Mouse (Mus musculus): ENCODE data around the gene Scrg1. TPM values are rescaled to one million over a fixed set of nuclear protein-coding genes. Genes with fewer than 3 reads are reported as not detected.
"Not testable (repeated sequence)": the region's sequence is repeated elsewhere in the genome, so short reads cannot be mapped to it uniquely, and the experiment has no call there.

Scrg1 gene
- total RNA-seq, 2 experiments from 2014 or later: 35.3 to 52.0 TPM

DNA sequence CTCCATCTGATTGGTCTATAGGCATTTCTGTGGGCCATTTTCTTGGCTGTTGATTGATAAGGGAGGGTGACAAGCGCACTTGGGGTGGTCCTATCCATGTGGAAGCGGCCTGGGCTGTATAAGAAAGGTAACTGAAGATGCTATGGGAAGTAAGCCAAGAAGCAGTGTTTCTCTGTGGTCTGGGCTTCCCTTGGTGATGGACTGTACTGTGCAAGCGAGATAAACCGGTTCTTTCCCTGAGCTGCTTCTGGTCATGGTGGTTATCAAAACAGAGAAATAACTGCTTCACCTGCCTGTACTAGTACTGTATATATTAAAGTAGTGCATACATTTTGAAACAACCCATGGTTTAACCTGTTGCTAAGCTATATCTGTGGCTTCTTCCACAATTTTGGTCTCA lies 36.1 kb downstream of the Scrg1 start:
- DNase-seq (ENCODE audit: extremely low spot score in 1 of 2, low spot score in 2 of 2): no peak
- intact Hi-C loops (cut with DNase I): no loop called here

DNA sequence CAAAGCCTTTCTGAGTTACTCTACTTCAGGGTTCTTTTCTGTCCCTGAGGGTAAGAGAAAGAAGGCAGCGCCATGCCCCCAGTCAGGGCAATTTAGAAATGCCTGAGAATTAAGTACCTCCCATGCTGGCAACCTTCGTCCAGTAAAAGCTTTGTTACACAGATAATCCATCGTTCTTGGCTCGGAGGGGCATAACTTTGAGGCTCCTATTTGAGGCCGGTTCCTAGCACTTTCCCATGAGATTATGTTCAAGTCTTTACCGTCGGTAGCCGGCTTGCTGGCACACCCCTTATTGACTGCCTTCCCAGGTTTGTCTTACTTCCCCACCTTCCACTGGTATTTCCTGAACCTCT lies 42.7 kb downstream of the Scrg1 start:
- no peak for DNase-seq (ENCODE audit: extremely low spot score in 1 of 2, low spot score in 2 of 2)
- intact Hi-C loops (cut with DNase I): no loop called here

DNA sequence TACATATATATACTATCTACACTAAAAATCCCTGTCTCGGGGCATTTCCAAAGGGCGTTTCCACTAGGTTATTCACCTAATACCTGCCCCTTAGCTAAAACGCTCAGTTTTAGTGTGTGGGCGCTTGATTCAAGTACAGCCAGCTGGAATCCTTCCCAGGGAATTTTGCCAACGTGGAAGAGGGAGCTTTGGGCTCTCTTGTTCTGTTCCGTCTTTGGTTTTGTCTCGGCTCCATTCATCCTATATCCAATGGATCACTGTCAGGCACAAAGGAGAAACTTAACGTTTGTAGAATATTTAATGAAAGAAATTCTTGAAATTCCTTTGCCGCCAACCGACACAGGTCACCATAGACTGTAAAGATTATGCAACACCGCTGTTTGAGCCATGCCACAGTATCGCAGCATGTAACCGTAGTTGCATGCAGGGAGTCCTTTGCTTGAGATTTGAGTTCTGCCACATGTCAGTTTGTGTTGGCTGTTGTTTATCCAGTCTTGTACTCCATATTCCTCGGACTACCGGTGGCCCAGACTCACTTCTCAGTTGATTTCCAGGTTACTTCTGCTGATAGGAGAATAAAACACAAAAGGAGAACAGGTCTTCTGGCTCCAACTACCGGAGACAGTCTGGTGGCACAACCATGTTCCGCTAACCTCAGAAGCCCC lies 43.3 kb downstream of the Scrg1 start:
- intact Hi-C loops (cut with DNase I): no loop called here
- peak; percentile 17 to 75 for DNase-seq (ENCODE audit: extremely low spot score in 1 of 2, low spot score in 2 of 2)

DNA sequence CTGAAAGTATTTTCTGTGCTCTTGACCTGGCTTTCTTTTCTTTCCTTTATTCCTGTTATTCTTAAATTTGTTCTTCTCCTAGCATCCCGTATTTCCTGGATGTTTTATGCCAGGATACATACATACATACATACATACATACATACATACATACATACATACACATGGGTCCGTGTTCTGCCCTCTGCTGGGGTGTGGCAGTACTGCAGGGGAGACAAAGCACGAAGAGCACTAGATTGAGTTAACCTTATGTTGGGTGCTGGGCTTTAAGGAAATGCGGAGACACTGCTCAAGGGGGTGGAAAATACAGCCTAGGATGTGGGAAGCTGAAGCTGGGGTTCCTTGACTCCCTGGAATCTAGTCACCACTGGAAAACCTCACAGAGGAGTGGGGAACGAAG lies 47.9 kb downstream of the Scrg1 start:
- intact Hi-C loops (cut with DNase I): no loop called here
- peak; percentile 17 to 48 for DNase-seq (ENCODE audit: extremely low spot score in 1 of 2, low spot score in 2 of 2)

DNA sequence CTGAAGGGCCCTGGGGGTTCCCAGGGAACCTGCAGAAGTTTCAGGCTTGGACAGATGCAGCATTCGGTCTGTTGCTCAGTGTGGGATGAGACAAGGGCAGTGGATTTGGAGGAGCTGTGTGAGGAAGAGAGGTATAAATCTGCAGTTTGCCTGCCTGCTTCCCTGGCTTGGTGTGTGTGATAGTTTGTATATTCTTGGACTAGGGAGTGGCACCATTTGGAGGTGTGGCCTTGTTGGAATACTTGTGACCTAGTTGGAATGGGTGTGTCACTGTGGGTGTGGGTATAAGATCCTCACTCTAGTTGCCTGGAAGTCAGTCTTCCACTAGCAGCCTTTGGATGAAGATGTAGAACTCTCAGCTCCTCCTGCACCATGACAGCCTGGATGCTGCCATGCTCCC lies 49.8 kb downstream of the Scrg1 start:
- DNase-seq (ENCODE audit: extremely low spot score in 1 of 2, low spot score in 2 of 2); intact Hi-C loops (cut with DNase I): not testable (repeated sequence)

DNA sequence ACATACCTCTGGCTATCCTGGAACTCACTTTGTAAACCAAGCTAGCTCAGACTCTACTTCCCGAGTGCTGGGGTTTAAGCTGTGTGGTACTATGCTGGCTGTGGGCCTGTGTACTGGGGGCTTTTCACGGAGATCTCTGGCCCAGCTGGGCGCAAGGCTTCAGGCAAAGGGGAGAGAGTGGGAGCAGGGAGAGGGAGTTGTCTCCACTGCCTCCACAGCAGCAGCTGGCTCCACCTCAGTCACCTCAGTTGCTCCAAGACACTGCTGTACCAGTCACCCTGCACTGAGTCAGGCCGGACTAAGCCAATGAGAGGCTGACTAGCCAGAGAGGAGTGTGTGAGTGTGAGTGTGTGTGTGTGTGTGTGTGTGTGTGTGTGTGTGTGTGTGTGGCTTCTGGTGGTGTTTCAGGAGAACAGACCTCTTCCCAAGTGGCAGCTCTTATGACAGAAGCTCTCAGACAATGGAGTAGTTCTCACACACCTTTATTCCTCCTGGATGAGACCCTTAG lies 51.9 kb downstream of the Scrg1 start:
- DNase-seq (ENCODE audit: extremely low spot score in 1 of 2, low spot score in 2 of 2): no peak
- intact Hi-C loops (cut with DNase I): no loop called here

DNA sequence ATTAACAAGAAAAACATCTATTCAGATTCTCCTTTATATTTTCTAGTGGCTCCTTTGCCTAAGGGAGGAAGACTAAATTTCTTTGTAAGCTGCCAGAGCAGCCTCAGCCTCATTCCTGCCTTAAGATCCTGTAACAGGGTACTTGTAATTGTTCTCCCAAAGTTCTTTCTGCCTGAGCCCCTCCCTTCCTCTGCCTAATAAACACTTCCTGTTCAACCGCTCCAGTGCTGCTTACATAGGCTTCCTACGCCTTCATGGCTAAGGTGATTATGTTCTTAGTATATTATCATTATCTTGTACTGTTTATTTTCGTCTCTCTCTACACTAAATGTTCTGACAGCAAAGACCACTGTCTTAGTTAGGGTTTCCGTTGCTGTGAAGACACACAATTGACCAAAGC lies 52.9 kb downstream of the Scrg1 start:
- intact Hi-C loops (cut with DNase I): no loop called here
- no peak for DNase-seq (ENCODE audit: extremely low spot score in 1 of 2, low spot score in 2 of 2)

DNA sequence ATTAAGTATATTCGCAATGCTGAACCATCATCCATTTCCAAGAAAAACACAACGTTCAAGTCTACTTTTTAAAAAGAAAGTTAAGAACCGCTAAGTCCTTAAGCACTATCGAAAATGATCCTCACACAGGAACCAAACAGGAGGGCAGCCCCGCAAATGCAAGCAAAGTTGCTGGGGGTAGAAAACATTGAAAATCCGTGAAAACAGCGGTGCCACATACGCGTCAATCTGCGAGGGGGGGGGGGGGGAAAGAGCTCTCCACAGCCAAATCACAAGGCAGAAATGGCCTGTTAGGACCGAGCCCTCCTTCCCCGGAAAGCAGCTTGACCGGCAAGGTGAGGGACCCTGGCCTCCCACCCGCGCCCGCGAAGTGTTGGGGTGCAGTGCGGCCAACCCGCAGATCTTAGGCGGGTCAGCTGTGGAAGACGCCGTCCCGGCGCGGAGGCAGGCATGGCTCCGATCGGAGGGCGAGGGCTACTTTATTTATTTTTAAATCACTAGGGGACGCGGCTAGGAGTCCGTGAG lies 55.1 kb downstream of the Scrg1 start:
- no peak for DNase-seq (ENCODE audit: extremely low spot score in 1 of 2, low spot score in 2 of 2)
- intact Hi-C loops (cut with DNase I): no loop called here

DNA sequence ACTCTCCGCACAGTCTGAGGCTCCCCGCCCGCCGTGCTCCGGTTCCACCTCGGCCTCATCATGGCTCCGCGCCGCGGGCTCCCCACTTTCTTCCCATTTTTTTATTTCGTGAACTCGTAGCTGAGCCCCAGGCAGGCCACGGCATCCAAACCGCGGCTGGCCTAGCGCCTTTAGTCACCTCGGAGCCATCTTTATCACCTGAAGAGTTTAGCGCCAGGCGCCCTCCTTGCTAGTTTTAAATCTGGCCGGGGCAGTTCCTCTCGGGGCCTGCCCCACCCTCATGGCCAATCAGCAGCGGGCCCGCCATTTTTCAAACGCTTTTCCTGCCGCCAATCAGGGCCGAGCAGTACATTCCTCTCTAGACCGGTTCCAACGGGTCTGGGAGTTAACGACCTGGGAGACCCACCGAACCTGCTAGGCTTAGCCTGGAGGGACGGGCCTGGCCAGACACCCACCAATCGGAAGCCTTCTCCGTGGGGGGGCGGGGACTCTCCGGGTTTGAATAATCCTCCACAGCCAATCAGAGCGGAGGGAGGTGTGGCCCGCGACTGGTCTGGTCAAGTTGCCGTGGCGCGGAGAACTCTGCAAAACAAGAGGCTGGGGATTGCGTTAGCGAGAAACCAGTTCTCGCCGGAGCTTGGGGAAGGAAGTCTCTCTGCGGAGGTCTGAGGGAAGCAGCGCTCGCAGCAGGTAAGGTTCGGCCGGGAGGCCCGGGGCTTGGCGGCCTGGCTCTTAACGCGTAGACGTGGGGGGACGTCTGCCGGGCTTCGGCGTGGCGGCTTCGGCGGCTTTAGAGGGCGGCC lies 55.8 kb downstream of the Scrg1 start, which contains the start of gene Hmgb2:
Gene Hmgb2 (plus strand): TSS at position 592 of the 803 bp plus-strand sequence.
- DNase-seq (ENCODE audit: extremely low spot score in 1 of 2, low spot score in 2 of 2): peak; percentile 100
- intact Hi-C loops (cut with DNase I): no loop called here

DNA sequence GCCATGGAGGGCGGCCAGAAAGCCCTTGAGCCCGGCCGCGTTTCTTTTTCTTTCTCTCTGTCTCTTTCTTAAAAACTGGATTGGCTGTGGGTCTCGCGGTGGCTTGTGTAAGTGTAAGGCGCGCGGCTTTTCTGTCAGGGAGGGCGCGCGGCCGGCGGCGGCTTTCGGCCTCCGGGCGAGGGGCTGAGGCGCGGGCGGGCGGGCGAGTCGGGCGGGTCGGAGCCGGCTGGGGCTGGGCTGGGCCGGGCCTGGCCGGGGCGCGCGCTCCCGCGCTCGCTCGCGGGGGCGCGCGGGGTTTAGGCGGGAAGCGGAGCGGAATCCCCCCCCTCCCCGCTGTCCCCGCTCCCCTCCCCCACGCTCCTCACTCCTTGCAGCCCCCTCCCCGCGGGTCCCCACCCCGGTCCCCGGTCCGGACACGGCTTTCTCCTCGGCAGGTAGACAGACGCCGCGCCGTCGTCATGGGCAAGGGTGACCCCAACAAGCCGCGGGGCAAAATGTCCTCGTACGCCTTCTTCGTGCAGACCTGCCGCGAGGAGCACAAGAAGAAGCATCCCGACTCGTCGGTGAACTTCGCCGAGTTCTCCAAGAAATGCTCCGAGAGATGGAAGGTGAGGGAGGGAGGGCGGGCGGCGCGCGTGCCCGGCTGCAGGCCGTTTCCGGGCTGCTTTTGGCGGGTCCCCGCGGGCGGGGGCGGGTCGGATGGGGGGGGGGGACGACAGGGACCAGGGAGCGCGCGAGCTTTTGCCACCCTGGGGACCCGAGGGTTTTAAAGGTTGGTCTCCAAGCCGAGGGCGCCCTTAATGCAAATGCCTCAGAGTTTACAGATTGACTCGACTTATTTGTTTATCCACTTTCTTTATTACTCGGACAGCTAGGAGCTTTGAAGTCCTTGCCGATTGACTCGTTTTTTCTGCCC lies 56.7 kb downstream of the Scrg1 start:
- intact Hi-C loops (cut with DNase I): no loop called here
- DNase-seq (ENCODE audit: extremely low spot score in 1 of 2, low spot score in 2 of 2): peak in 1 of 2 experiments; percentile 64

DNA sequence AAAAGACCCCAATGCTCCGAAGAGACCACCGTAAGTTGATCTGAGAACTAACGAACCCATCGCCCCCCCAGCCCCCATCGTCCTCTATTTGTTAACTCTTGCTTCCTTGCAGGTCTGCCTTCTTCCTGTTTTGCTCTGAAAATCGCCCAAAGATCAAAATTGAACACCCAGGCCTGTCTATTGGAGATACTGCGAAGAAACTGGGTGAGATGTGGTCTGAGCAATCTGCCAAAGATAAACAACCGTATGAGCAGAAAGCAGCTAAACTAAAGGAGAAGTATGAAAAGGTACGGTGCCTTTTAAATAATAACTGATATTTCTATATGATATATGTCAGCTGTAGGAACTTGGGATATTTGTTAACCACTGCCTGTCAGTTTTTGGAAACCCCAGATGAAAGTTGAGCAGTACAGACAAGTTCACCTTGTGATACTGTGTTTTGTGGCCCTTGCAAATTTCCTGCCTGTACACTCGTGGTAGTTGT lies 57.5 kb downstream of the Scrg1 start:
- intact Hi-C loops (cut with DNase I); DNase-seq (ENCODE audit: extremely low spot score in 1 of 2, low spot score in 2 of 2): not testable (repeated sequence)

DNA sequence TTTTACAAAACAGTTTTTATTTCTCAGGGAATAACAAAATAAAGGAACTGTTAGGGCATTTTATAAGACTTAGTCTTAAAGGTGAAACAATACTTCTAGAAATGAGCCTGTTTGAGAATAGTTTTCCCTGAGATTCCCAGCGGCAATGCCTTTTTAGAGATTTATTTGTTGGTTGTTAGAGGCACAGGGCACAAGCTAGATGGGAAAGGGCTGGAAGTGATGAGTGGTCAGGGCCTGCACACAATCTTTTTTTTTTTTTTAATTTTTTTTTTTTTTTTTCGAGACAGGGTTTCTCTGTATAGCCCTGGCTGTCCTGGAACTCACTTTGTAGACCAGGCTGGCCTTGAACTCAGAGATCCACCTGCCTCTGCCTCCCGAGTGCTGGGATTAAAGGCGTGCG lies 61.0 kb downstream of the Scrg1 start:
- DNase-seq (ENCODE audit: extremely low spot score in 1 of 2, low spot score in 2 of 2); intact Hi-C loops (cut with DNase I): not testable (repeated sequence)

DNA sequence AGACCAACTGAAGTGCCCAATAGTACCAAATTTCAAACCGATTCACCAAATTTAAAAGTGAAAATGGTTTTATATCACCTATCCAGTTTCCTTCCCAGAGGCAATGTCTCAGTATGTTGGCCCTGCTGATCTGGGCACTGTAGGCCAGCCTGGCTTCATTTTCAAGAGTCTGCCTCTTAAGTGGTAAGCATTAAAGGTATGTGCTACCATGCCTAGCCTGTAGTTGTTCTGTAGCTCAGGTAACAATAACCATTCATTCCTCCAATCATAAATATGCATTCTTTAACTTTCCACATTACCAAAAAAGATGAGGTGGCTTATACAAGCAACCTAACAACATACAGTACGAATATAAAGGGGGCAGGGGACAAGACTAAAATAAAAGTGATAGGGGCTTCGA lies 62.0 kb downstream of the Scrg1 start:
- intact Hi-C loops (cut with DNase I): no loop called here
- no peak for DNase-seq (ENCODE audit: extremely low spot score in 1 of 2, low spot score in 2 of 2)

DNA sequence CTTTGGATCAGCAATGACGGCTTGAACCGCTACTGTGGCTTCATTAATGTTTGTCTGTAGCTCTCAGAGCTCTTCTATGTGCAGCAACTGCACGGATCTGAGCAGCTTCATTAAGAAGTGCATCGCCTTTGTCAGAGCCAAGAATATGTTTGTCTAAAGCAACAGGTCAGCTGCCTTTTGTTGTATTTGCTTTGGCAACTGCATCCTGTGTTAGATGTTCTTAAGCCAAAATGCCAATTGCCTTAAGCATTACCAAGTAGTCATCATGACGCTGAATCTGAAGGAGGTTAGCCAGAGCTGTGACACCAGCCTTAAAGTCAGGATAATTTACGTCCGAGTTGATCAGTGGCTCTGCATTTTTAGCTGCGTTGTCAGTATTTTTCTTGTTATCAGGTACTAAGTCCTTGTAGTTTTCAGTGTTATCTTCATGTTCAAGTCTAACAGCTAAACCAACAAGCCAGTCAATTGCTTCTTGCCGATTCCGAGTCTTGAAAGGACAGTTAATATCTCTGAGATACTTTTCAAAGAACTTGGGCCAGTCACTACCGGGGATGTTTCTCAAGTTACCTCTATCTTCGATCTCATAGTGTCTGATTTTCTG lies 64.6 kb downstream of the Scrg1 start:
- no peak for DNase-seq (ENCODE audit: extremely low spot score in 1 of 2, low spot score in 2 of 2)
- intact Hi-C loops (cut with DNase I): no loop called here

Other genes starting within 250 kb of the Scrg1 start
- not detected for gene Hand2, start 134.9 kb upstream of the Scrg1 start, total RNA-seq (2021)
- gene Sap30, start 31.9 kb downstream of the Scrg1 start, total RNA-seq (2021): 1 to 10 TPM; 5.7 to 7.2 TPM
- gene Hmgb2, start 56.0 kb downstream of the Scrg1 start, total RNA-seq (2021): 10 to 100 TPM; 13.1 to 15.5 TPM
- 1 to 10 TPM; 8.5 to 9.8 TPM for gene Galnt7, start 197.1 kb downstream of the Scrg1 start, total RNA-seq (2021)

All from left cerebral cortex, postnatal 10 days (tissue).